Mouse (Mus musculus) limb, embryonic 12.5 days (tissue): ENCODE results near the gene Ezr. TPM values are rescaled to one million over a fixed set of nuclear protein-coding genes. Genes with fewer than 3 reads are reported as not detected.
A peak's percentile ranks its signal among the peaks of the same experiment; 100 is the strongest.

Source experiments
- ATAC-seq: fragments of 200-750 bp; cut with Nextera tagmentation; 2 replicates; pipeline ENCODE4 v1.8.0; 2017; ENCODE audit warnings: low read depth, moderate TSS enrichment; ENCODE audit not compliant: insufficient number of reproducible peaks, insufficient read depth, low FRiP score, low TSS enrichment
- H3K27ac ChIP-seq: fragments of 300-500 bp; sonication (generic); 2 replicates; pipeline ENCODE4 v1.5.1; 2016; ENCODE audit warnings: mild to moderate bottlenecking, moderate library complexity
- H3K27me3 ChIP-seq: fragments of 300-500 bp; sonication (generic); 2 replicates; pipeline ENCODE4 v1.6.1; 2016; ENCODE audit warnings: mild to moderate bottlenecking, moderate library complexity
- H3K36me3 ChIP-seq: fragments of 300-500 bp; sonication (generic); 2 replicates; pipeline ENCODE4 v1.6.1; 2016; ENCODE audit warnings: mild to moderate bottlenecking, moderate library complexity
- H3K4me1 ChIP-seq: fragments of 300-500 bp; sonication (generic); replicated peaks from 2 replicates; pipeline ENCODE4 v1.6.1; 2016
- H3K4me2 ChIP-seq: fragments of 300-500 bp; sonication (generic); 2 replicates; pipeline ENCODE4 v1.6.1; 2016; ENCODE audit warnings: mild to moderate bottlenecking, moderate library complexity
- H3K4me3 ChIP-seq: fragments of 300-500 bp; sonication (generic); replicated peaks from 2 replicates; pipeline ENCODE4 v1.5.1; 2016; ENCODE audit warnings: mild to moderate bottlenecking
- H3K9ac ChIP-seq: fragments of 300-500 bp; sonication (generic); replicated peaks from 2 replicates; pipeline ENCODE4 v1.6.1; 2016; ENCODE audit warnings: mild to moderate bottlenecking, moderate library complexity
- H3K9me3 ChIP-seq: fragments of 300-500 bp; sonication (generic); 2 replicates; pipeline ENCODE4 v1.6.1; 2016; ENCODE audit warnings: mild to moderate bottlenecking, moderate library complexity
- WGBS: fragments of 180-500 bp; shearing (Covaris S2); methylation state at CpG from one replicate; pipeline ENCODE4 v1.1.7; 2016; 5-methylcytosine and 5-hydroxymethylcytosine counted together
- polyA plus RNA-seq: library from polyadenylated mRNA; unstranded; fragments of >200 nt; fragmentation: Nextera tagmentation; extraction: Ambion mirVana; gene quantifications from 2 replicates; pipeline ENCODE4 v1.2.1, GENCODE M21; 2016

The Ezr gene
- polyA plus RNA-seq, 1 experiment from 2014 or later, result 40.1 TPM

DNA sequence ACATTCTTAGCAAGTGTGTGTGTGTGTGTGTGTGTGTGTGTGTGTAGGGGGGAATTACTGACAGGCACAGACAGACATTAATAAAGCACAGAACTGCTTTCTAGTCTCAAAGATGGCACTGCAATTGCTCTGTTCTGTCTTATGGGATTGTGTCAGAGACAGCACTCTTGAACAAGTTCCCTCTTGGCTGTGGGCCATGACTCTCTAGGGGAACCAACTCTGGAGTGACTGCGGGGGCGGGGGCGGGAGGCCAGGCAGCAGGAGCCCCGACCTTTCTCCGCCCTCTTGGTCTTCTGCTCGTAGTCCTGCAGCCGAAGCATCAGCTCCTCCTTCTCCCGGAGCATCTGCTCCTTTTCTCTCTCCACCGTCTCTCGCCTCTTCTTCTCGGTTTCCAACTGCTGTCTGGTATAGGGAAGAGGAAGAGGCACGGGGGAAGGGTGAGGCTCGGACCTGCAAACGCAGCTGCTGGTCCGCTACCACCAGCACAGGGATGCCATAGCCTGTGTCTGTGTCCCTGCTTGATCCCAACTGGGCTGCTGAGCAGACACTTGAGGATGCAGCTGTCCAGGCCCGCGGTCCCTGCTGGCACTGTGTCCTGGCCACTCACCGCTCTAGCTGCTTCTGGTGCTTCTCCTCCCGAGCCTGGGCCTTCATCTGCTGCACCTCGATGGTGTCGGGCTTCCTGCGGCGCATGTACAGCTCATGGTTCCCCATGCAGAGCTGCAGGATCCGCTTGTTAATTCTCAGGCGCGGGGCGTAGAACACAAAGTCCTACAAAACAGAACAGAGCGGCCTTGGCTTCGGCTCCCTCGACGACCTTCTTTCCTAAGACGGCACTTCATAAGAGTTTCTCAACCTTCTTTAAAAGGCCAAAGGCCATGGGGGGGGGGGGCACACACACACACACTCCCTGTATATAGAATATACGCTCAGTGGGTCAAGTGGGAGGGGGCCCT lies 40.2 kb downstream of the Ezr start:
- no peaks in the 10 kb centered on the region for H3K9me3 ChIP-seq
- H3K36me3 ChIP-seq, result peaks cover 40% of the 10 kb centered on the region
- 75% methylated on average over 33 of the region's 33 CpGs for WGBS
- H3K27ac ChIP-seq, result no peak overlapping the region
- no peak overlapping the region for H3K9ac ChIP-seq
- H3K4me2 ChIP-seq, result no peak overlapping the region
- no peak overlapping the region for H3K4me3 ChIP-seq
- H3K27me3 ChIP-seq, result no peaks in the 10 kb centered on the region
- H3K4me1 ChIP-seq, result peaks cover 74% of the 10 kb centered on the region
- ATAC-seq, result no peak

DNA sequence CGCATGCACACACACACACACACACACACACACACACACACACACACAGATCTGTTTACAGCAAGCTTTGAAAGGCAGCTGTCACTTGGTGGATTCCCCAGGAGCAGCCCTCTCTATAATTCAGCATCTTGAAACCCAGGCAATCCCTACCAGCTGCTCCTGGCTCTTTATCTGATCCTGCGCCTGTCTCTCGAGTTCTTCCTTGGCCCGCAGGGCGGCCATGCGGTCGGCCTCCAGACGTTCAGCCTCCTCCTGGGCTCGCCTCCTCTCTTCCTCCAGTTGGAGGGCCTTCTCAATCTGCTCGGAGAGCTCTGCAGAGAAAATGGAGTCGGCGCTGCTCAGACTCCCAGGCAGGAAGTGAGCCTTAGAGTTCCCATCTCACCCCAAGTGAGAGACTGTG lies 41.3 kb downstream of the Ezr start:
- no peak overlapping the region for H3K9ac ChIP-seq
- H3K27me3 ChIP-seq, result no peaks in the 10 kb centered on the region
- WGBS, result 87% methylated on average over 12 of the region's 12 CpGs
- no peak overlapping the region for H3K27ac ChIP-seq
- H3K4me3 ChIP-seq, result no peak overlapping the region
- H3K4me2 ChIP-seq, result no peak overlapping the region
- H3K4me1 ChIP-seq, result peaks cover 66% of the 10 kb centered on the region
- ATAC-seq, result no peak
- peaks cover 37% of the 10 kb centered on the region for H3K36me3 ChIP-seq
- no peaks in the 10 kb centered on the region for H3K9me3 ChIP-seq

DNA sequence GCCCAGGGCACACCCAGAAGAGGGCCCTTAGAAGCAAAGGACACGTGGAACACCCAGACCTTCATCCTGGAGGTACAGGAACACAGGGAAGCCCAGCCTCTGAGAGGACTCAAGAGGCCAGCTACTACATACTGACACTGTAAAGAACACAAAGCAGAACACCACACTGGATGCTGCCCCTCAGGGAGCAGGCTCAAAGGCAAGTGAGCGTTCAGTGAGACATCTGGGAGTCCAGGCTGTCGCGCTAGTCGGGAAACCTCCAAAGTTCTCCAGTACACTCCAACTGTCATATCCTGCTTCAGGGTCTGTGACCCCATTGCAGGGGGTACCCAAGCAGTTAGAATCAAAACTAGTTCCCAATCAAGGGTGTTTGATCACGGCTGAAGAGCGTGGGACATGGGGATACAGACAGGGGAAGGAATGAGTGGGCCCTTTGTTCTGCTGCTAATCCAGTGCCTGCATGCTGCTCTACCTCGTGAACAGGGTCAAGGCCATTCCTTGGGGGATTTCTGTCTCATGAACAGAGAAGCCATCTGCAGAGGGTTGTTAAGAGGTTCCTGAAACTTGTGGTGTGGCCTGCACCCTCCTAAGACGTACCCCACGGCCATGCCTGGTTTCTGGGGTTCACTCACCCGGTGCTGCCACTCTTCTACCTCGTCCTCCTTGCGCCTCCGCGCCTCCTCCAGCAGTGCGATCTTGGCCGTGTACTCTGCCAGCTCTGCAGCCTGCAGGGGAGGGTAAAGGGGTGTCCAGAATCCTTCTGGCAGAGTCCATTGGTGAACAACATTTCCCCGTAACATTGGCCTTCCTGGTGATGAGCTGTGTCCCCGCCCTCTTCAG lies 42.0 kb downstream of the Ezr start:
- Histone ChIP-seq H3K4me1 (peaks cover 59% of the 10 kb centered on the region), H3K27me3 (no peaks in the 10 kb centered on the region), H3K9ac (no peak overlapping the region; the same call in 1 of the 2 replicates), H3K4me3 (no peak overlapping the region), H3K4me2 (no peak overlapping the region), H3K27ac (no peak overlapping the region), H3K36me3 (peaks cover 37% of the 10 kb centered on the region), H3K9me3 (no peaks in the 10 kb centered on the region)
- 85% methylated on average over 19 of the region's 19 CpGs for WGBS
- ATAC-seq, result no peak

DNA sequence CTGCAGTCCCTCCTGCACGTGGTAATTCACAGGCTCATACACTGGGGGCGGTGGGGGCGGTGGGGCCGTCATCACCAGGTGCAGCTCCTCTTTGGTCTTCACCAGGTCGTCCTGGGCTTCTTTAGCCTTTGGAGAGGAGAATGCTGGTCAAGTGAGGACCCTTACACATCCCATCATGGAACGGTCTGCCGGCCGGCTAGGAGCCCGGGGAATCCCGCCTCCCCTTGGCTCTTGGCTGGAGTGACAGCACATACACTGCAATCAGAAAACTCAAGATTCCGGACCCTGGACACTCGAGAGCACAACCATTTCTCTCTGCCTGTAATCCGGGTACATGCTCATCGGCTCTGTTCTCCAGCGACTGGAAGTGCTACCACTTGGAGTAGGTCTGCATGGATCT lies 42.8 kb downstream of the Ezr start:
- H3K27me3 ChIP-seq, result no peaks in the 10 kb centered on the region
- no peak overlapping the region for H3K4me2 ChIP-seq
- 94% methylated on average over 15 of the region's 15 CpGs for WGBS
- ATAC-seq, result no peak
- H3K4me3 ChIP-seq, result no peak overlapping the region
- H3K9ac ChIP-seq, result no peak overlapping the region
- H3K27ac ChIP-seq, result no peak overlapping the region
- H3K9me3 ChIP-seq, result no peaks in the 10 kb centered on the region
- peaks cover 51% of the 10 kb centered on the region for H3K4me1 ChIP-seq
- peaks cover 37% of the 10 kb centered on the region for H3K36me3 ChIP-seq

DNA sequence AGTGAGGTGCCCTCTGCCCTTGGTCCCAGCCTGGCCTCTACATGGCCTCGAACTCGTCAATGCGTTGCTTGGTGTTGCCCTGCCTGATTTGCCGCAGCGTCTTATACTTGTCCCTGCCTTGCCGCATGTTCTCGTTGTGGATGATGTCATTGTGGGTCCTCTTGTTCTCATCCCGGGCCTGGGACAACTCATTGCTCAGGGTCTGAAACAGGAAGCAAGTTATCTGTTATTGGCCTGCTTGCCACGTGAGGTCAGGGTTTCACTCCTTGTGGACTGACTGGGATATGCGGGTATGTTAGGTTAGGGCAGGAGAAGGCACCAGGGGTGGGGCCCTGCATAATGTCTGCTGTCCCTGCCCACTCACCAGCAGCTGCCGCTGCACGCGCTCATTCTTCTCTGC lies 43.3 kb downstream of the Ezr start:
- H3K9ac ChIP-seq, result no peak overlapping the region
- ATAC-seq, result peak; percentile 34; the same call in 1 of the 2 replicates
- H3K4me1 ChIP-seq, result peaks cover 46% of the 10 kb centered on the region
- no peaks in the 10 kb centered on the region for H3K27me3 ChIP-seq
- H3K4me3 ChIP-seq, result no peak overlapping the region
- no peak overlapping the region for H3K27ac ChIP-seq
- peaks cover 37% of the 10 kb centered on the region for H3K36me3 ChIP-seq
- 87% methylated on average over 13 of the region's 13 CpGs for WGBS
- H3K9me3 ChIP-seq, result no peaks in the 10 kb centered on the region
- H3K4me2 ChIP-seq, result no peak overlapping the region

DNA sequence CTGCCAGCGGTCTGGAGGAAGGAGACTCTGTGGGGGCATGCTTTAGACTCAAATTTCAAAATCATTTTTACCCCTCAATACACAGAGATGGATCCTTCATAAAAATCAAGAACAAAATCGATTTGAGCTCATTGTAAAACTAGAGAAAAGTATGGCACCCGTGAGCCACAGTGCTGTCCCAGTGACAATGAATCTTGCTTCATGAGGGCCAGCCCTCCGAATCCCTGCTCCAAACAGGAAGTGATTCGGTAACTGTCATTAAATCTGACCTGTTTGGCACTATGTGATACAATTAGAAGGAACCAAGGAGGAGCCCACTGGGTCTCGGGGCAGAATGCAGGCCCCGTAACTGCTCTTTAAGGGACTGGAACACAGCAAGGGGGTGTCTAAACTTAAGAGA lies 43.7 kb downstream of the Ezr start:
- Histone ChIP-seq H3K9me3 (no peaks in the 10 kb centered on the region), H3K27me3 (no peaks in the 10 kb centered on the region), H3K36me3 (peaks cover 37% of the 10 kb centered on the region), H3K27ac (no peak overlapping the region), H3K9ac (no peak overlapping the region), H3K4me1 (peaks cover 42% of the 10 kb centered on the region), H3K4me2 (no peak overlapping the region), H3K4me3 (no peak overlapping the region)
- 78% methylated on average over 7 of the region's 7 CpGs for WGBS
- ATAC-seq, result no peak

DNA sequence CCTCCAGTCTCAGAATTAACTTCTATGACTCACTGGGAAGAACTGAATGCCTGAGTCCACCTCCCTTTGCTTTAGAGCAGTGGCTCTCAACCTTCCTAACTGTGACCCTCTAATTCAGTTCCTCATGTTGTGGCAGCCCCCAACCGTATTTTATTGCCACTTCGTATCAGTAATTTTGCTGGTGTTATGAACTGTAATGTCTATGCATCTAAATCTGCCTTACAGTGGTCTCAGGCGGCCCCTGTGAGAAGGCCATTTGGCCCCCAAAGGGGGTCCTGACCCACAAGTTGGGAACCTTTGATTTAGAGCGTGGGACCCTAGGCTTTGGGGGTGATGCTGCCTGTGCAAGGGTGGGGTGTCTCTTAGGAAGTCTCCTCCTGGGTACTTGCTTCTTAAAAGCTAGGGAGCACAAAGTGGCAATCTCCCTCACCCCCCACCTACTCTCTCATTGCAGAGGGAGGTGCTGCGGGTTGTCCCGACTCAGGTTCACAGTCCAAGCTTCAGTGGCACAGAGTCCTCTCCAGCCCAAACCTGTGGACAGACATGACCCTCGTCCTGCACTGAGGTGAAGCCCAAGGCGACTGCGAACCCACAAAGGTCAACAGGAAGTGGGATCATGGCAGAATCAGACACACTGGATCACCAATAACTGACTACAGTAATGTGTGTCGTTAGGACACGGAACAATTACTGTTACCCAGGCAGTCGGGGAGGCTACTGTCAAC lies 45.1 kb downstream of the Ezr start:
- WGBS, result 80% methylated on average over 12 of the region's 12 CpGs
- Histone ChIP-seq H3K9ac (no peak overlapping the region), H3K9me3 (no peaks in the 10 kb centered on the region), H3K4me1 (peaks cover 28% of the 10 kb centered on the region), H3K27me3 (no peaks in the 10 kb centered on the region), H3K4me2 (no peak overlapping the region), H3K4me3 (no peak overlapping the region), H3K36me3 (peaks cover 35% of the 10 kb centered on the region), H3K27ac (no peak overlapping the region)
- no peak for ATAC-seq

DNA sequence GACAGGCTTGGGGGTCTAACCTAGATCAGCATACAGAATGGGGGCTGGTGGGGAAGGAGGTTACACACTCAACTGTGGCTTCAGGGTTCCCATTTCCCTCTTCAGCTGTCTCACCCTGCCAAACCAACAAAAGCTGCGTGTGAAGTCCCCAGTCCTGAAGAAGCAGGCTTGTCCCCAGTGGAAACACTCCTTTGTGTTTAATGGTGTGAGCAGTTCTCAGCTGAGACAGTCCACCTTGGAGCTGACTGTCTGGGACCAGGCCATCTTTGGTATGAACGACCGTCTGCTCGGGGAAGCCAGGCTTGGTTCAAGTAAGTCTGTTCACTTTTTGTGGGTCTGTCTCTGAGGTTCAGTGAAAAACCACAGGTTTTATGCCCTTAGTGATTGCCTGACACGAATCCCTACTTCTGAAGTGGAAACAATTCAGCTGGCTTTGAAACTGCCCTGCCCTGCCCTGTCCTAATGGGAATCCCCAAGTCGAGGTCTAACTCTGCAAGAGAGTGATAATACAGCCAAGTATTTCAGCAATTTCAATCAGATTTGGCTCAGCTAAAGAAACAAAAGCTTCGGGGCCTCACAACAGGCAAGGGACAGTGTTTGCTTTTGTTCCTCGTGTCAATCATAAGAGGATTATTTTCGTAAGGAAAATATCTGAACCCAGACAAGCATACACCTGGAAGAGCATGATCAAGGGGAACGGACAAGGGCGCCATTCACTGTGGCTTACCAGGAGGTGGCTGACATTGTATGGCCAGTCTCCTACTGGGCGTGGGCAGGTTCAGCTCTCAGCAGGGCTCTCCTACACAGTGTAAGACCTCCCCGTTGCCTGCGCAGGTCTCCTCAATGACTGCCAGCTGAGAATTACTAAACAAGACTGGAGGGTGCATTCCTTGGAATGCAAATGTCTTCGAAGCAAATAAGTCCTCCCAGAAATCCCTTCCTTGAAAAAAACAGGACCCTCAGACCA lies 46.0 kb downstream of the Ezr start:
- H3K36me3 ChIP-seq, result peaks cover 27% of the 10 kb centered on the region
- no peak overlapping the region for H3K4me3 ChIP-seq
- peaks cover 21% of the 10 kb centered on the region for H3K4me1 ChIP-seq
- ATAC-seq, result no peak
- WGBS, result 62% methylated on average over 15 of the region's 15 CpGs
- H3K27me3 ChIP-seq, result no peaks in the 10 kb centered on the region
- no peak overlapping the region for H3K4me2 ChIP-seq
- H3K27ac ChIP-seq, result 0 out of 2 replicates have a peak overlapping the region, but pooled peaks have one; percentile 35
- H3K9ac ChIP-seq, result no peak overlapping the region
- no peaks in the 10 kb centered on the region for H3K9me3 ChIP-seq

DNA sequence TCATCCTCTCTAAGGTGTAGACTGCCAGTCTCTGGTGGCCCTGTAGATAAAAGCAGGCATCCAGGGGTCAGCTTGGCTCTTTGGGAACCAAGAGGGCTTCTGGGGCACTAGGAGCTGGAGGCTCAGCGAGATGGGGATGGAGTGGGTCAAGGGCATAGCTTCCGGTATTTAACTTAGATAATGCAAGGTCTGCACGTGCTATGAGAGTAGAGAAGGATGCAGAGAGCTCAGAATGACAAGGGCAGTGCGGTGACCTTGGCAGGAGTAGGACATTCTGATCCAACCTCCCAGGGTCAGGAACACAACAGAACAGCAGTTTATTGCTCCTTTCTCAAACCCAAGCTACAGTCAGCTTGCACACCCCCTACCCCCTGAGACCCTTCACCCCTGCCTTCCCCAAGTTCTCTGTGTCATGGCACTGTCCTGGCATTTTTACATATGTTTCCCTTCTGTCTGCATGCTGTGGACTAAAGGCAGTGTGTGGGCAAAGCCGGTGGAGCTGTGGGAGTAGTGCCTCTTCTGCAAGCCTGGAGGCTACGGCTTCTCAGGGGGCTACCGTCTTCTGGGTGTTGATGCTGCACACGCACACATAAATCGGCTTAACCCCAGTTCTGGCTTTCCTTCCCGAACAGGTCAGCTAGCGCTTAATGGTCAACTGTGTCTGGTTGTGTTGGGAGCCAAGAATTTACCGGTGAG lies 47.7 kb downstream of the Ezr start:
- H3K36me3 ChIP-seq, result peaks cover 10% of the 10 kb centered on the region
- H3K9ac ChIP-seq, result no peak overlapping the region
- H3K27ac ChIP-seq, result no peak overlapping the region
- no peaks in the 10 kb centered on the region for H3K27me3 ChIP-seq
- H3K4me3 ChIP-seq, result no peak overlapping the region
- WGBS, result 92% methylated on average over 12 of the region's 12 CpGs
- ATAC-seq, result no peak
- H3K4me2 ChIP-seq, result no peak overlapping the region
- H3K9me3 ChIP-seq, result no peaks in the 10 kb centered on the region
- 0 out of 2 replicates have a peak, but pooled peaks cover 7% of the 10 kb centered on the region for H3K4me1 ChIP-seq
